In the genomic region with DNA sequence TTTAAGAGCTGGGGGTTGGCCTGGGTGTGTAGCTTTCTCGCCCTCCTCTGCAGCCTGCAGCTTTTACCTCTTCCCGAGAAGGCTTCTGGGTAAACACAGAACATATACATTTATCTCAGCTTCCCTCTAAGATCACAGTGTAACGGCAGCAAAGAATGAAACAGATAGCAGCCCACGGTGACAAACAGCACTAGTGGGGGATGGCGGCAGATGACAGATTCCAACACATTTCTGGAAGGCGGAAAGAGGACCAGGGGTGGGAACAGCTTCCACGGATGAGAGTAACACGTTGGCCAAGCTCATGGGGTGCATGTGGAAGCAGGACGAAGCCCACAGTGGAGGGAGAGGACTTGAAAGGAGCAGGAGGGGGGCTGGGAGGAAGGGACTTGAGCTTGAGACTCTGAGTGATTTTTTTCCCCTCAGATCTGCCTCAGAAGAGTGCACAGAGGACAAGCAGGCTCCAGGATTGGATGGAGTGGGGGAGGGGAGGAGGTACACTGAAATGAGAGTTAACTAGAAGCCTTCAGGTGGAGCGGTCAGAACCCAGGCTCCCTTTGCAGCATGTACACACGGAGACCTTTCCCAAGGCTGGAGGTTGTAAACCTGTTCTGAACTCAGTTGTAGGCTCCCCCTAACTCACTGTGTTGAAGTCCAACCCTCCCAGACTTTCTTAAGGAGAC, we compare ENCODE assay signal across 12 mouse cellular contexts.
DNase-seq lines count a peak whose midpoint lies in the region.
"Had no signal": no experiment of that assay in that cellular context is flagged by ENCODE, and none has a peak within 500 bp of the region (broad histone marks: within the 10 kb centered on the region; RNA-seq: fewer than 3 reads in every experiment).

No protein-coding gene starts in this region.

- no peak overlapping the region for H3K4me3 ChIP-seq in heart, embryonic 10.5 days
- H3K4me3 ChIP-seq in limb, embryonic 10.5 days = no peak overlapping the region

- DNase-seq in heart, embryonic 10.5 days (ENCODE audit: low spot score) = no peak
- DNase-seq in heart, adult 8-10 months (ENCODE audit: low spot score) = no peak
- DNase-seq in left cerebral cortex, postnatal 14 days (ENCODE audit: low spot score in 2 of 2) = peak; percentile 41 to 56
- no peak for DNase-seq in left cerebral cortex, postnatal 10 days (ENCODE audit: extremely low spot score in 1 of 2, low spot score in 2 of 2)
- peak; percentile 59 for DNase-seq in ES-CJ7 (ENCODE audit: low read depth, low spot score)
- no peak for DNase-seq in limb, embryonic 10.5 days (ENCODE audit: low spot score)
- DNase-seq in kidney, postnatal 25 days = no peak
- DNase-seq: adrenal gland, adult 2 months; cerebellum, postnatal 25 days; gastrocnemius, postnatal 36 days; heart, postnatal 10 days; kidney, adult 18-20 months had no signal

- H3K27ac ChIP-seq in heart, embryonic 10.5 days = peak overlapping the region; percentile 83
- peak overlapping the region; percentile 32; the same call in 1 of the 2 replicates for H3K27ac ChIP-seq in limb, embryonic 10.5 days

- intact Hi-C loops in left cerebral cortex, postnatal 14 days (cut with DNase I) = no loop called here
- intact Hi-C loops in left cerebral cortex, postnatal 10 days (cut with DNase I) = no loop called here

- H3K4me1 ChIP-seq in heart, embryonic 10.5 days = peaks cover 26% of the 10 kb centered on the region
- peaks cover 26% of the 10 kb centered on the region for H3K4me1 ChIP-seq in limb, embryonic 10.5 days

- peaks cover 5% of the 10 kb centered on the region; the same call in 1 of the 2 replicates for H3K27me3 ChIP-seq in heart, embryonic 10.5 days (ENCODE audit: insufficient read depth, poor library complexity, severe bottlenecking)
- H3K27me3 ChIP-seq in limb, embryonic 10.5 days (ENCODE audit: low read depth, poor library complexity, severe bottlenecking) = 0 out of 2 replicates have a peak, but pooled peaks cover 6% of the 10 kb centered on the region

- 0 out of 2 replicates have a peak, but pooled peaks cover 4% of the 10 kb centered on the region for H3K9me3 ChIP-seq in heart, embryonic 10.5 days
- no peaks in the 10 kb centered on the region for H3K9me3 ChIP-seq in limb, embryonic 10.5 days (replicated peaks)

- 39% methylated on average over 11 of the region's 11 CpGs for WGBS in heart, embryonic 10.5 days
- 58% methylated on average over 11 of the region's 11 CpGs for WGBS in limb, embryonic 10.5 days

- H3K36me3 ChIP-seq in heart, embryonic 10.5 days = no peaks in the 10 kb centered on the region
- no peaks in the 10 kb centered on the region for H3K36me3 ChIP-seq in limb, embryonic 10.5 days

Comparison
In these comparisons a context has a peak if more than half of its experiments do, and no peak if none do; other contexts are left out.
1. DNase-seq: peak in left cerebral cortex, postnatal 14 days (2 of 2) and ES-CJ7 (single experiment); none in heart, embryonic 10.5 days (single experiment), heart, adult 8-10 months (single experiment), left cerebral cortex, postnatal 10 days (0 of 2), limb, embryonic 10.5 days (single experiment) and kidney, postnatal 25 days (0 of 2).